Mouse (Mus musculus) urinary bladder, postnatal 25 days (tissue): ENCODE measurements at regions not wholly inside any gene's neighbourhood (a gene's known extent, or its start where the extent isn't known, plus 50 kb on each side); places are given as distances from the start of the nearest gene placed in this dataset.

Experiments
- DNase-seq: peaks from one replicate; pipeline ENCODE4 v3.0.0; 2022; ENCODE audit warnings: low spot score

DNA sequence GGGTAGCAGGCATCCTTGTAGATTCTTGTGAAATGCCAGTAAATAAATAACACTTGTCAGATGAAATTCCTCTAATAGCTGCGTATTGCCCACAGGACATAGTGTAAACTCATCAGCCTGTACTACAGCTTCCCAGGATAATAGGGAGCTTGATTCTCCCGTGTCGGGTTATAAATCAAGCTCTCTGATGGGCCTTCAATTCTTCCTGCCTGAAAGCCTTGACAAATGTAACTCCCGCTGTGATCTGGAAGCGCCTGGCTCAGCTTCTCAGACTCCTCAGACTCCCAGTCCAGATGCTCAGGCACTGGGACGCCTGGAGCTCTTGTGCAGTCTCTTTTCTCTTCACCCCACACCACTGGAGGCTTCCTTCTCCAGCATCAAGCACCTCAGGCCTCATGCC, 151.3 kb downstream of the Fam76b start:
- DNase-seq: no peak

DNA sequence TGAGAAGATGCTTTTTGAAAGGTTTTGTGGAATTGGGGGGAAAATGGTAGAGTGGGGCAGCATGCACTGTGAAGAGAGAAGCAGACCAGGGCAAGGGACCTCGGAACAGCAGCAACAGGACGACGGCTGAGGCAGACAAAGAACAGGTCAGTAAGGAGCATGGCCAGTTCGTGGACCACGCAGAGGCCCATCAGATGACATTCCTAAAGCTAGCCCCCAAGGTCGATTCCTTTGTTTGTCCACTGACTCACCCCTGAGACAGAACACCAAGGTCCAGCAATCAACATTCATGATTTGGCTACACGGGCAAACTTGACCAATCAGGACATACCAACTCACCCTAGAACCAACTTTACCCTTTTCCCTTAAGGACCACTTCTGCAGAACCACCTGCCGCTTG, 160.0 kb downstream of the Fam76b start:
- no peak for DNase-seq

DNA sequence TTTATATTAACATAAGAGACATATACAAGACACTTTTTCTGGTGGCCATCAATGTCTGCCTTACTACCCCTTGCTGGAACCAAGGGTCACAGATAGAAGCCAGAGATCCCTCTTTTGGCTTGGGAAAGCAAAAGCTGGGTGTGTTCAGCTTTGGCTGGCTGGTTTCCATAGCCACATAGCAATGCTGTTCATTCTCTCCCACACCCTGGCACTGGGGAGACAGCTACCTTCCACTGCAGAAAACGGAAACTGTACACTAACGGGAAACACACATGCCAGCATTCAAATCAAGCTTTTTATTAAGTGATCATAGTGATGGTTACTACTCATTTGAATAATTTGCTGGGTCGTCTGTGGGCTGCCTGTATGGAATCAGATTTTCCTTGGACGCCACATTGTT, 161.4 kb downstream of the Fam76b start:
- DNase-seq: no peak

DNA sequence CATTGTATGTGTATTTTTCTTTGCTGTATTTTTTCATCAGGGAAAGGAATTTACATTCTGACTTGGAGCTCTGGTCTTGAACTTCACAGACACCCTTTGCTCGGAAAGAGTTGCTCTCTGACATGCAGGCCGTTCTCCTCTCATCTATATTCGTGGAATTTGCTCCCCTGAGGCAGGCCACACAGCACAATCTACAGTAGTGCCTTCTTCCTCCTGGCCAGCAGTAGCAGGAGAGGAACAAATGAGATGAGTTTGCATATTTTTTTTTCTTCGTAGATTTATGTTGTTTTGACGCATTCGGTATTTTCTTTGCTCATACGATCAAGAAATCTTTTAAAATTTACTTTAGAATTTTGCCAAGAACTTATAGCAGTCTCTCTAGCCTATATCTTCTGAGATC, 163.4 kb downstream of the Fam76b start:
- DNase-seq: no peak

DNA sequence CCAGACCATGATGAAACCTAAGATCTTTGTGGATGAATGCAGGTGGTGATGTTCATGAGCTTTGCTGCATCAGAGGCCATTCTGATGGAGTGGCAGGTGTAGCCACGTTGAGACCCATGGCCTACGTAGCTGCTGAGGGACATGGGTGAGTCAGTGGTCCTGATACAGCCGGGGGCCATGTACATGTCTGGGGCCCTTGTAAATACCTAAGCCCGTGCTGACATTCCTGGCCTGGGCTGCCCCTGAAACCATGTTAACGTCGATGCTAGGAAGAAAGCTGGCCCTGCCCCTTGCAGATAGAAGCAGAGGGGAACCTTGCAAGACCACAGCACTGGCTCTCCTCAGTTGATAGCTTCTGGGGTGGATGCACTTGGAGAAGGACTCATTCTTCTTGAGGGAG, 165.2 kb downstream of the Fam76b start:
- DNase-seq: no peak

DNA sequence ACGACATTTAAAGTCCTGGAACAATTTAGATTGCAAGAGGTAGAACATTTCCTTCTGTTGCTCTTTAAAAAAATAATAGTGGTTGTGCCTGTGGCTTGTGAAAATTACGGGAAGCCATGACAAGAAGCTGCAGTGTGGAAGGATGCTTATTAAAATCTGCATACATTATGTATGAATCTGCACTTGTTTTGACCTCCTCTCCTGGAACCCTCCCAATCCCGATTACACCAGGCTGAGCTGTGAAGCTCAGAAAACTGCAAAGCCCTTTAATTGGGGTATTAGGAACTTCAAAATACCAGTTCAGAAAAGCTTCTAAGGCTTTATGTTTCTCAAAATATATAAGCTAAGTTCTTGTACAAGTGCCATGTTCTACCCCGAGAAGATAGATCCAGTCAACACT, 171.8 kb downstream of the Fam76b start:
- no peak for DNase-seq

DNA sequence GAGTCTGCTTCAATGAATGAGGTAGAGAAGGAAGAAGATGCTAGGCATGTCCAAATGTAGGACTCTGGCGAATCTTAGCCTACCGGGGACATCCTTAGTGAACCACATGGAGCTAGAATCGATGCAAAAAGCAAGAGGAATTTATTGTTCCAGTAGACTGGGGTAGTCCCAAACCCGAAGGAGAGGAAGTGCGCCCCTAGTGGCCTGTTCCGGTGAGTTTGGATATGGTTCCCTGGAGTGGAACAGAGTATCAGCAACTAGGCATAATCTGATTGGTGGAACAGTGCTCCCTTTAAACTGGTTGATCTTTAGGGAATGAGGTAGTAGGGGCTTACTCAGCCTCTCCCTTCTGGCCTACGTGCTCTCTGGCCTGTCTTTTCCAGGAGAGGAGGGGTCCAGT, 174.0 kb downstream of the Fam76b start:
- DNase-seq: no peak

DNA sequence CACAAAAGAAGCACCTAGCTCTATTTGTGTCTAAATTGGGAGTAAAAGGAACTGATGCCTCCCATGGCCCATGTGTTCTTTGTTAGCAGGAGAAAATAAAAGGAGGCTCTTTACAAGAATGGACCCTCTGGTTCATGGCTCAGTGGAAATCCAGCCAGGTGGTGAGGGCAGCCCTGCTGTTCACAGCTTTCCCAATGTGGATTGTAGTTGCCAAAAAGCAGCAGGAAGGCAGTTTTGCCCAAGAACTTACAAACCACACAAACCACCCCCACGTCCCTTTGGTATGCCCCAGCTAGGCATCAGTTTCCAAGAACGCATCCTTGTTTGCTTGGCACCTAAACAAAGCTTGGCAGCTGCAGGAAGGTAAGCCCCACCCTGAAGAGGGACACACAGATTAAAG, 174.7 kb downstream of the Fam76b start:
- no peak for DNase-seq

DNA sequence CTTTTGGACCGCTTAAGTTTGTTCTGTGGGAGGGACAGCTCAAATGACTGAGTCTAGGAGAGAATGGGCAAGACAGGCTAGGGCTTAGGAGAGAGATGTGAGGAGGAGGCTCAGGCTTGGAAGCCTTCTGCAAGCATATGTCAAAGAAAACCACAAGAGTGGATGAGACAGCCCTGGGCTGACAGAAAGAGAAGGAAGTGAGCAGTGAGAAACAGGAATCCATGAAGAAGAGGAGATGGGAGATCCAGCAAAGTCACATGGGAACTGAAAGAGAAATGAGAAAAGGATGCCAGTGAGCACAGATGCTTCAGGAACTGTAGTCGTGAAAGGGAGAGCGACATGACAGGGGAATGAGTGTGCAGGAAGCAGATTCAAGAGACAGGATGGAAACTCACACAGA, 175.6 kb downstream of the Fam76b start:
- DNase-seq: no peak

DNA sequence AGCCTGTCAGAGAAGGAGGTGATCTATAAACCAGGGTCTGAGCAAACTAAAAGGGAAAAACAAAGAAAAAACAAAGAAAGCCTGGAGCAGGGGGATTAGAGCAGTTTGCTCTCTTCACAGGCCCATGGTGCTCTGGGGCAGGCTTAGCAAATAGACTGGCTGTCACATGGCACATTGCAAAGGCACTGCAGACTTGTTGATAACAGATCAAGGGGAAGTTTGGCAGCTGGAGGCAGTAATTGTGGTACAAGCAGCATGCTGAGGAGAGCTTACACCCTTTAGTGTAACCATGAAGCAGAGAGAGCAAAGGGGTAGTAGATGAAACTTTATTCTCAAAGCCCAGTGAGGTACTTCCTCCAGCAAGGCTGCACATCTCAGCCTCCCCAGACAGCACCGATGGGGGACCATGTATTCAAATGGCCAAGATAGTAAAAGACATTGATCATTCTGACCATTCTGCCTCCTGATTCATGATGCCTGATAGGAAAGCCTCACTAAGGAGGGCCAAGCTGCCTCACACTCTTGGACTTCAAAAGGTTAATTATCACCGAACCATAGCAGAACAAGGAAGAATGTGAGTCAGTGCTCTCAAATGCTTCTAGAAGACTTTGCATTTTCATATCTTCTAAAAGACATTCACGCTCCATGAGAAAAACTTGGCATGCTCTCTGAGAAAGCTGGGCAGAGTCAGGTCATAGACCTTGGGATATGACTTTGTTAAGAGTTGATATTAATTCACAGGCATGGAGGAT, 178.9 kb downstream of the Fam76b start:
- no peak for DNase-seq

DNA sequence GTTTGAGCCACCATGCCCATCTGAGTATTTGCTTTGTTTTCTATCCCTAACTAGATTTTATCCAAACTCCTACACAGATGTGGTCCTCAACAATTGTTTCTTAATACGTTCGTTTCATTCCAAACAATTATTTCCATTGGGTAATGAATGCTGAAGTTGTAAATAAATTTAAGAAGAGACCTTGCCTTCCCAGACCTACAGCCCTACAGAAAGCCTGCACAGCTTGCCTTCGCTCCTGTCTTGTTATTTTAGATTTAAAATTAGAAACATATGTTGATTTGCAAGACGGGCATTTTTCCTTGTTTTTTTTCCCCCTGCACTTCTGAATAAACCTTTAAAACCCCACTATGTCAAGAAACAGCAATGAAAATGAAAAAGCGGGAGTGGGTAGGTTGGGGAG, 181.9 kb downstream of the Fam76b start:
- DNase-seq: no peak

DNA sequence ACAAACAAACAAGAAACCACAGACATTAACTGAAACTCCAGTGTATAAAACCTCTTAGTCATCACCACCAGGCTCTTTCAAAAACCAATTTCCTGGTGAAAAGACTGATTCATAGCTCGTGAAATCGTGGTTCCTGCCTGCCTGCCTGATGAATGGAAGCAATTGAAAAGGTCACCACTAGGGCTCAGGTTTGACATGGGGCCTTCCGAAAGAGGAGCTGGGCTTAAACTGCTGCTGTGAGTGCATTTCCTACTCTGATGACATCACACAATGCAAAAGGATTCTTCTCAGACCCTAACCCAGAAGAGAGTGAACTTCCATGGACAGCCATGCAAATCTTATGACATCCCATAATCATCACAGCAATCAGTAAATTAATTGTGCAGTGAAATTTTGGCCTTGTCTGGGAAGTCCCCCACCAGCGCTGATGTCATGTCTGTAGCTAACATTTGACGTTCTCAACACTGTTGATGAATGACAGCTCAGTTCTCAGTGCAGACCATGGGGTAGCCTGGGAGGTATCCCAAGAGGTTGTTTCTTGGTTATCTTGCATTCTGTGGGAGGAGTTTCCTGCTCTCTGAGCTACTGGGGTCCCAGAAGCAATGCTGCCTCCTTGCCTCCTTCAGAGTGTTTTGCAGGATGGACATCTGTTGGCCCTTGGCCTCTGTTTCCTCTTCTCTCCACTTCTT, 182.9 kb downstream of the Fam76b start:
- DNase-seq: no peak

DNA sequence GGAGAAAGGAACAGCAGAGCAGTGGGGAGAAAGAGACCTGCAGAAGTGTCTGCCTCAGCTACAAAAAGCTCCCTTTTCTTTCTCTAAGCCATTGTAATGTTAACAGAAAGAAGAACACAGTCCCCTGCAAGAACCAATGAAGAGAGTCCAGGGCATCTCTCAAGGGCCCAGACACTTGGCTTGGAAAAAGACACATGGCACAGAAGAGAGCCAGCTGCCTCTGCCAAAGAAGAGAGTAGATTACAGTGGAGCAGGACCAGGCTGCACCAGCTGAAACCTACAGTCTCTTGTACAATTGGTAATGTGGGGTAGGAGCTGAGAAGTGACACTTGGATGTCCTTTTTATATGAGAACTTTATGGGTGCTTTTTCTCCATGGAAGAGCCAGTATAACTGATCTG, 196.7 kb downstream of the Fam76b start:
- no peak for DNase-seq

DNA sequence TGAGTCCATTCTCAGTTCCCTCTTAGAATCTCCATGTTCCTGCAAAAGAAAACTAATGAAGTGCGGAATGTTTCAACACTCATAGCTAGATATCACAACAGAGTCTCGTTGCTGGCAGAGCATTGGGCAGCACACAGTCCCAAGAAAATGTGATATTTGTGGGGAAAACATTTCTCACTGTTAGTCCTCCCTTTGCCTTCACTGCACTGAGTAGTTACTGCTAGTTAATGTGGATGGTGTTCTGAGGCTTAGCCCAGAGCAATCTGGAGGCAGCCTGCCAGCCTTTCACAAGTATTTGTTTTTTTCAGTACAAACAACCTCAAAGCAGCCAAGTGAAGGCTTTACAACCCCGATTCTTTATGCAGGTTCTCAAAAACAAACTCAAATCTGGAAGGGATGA, 197.2 kb downstream of the Fam76b start:
- DNase-seq: no peak

DNA sequence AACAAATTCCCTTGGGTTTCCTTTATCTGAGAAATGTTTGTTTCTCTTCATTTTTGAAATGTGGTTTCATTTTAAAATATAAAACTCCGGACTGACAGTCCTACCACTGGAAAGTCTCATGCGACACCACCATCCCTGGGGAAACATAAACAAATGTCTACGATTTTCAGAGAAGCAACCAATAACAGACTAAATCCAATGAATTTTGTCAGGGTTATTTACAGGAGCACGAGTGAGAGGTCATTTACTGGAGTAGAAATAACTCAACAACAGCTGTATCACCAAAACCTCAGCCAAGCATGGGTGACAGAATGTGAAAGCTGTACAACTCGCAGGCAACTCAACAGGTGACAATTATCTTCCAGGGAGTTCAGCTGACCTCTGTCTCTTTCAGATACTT, 200.5 kb downstream of the Fam76b start:
- no peak for DNase-seq

DNA sequence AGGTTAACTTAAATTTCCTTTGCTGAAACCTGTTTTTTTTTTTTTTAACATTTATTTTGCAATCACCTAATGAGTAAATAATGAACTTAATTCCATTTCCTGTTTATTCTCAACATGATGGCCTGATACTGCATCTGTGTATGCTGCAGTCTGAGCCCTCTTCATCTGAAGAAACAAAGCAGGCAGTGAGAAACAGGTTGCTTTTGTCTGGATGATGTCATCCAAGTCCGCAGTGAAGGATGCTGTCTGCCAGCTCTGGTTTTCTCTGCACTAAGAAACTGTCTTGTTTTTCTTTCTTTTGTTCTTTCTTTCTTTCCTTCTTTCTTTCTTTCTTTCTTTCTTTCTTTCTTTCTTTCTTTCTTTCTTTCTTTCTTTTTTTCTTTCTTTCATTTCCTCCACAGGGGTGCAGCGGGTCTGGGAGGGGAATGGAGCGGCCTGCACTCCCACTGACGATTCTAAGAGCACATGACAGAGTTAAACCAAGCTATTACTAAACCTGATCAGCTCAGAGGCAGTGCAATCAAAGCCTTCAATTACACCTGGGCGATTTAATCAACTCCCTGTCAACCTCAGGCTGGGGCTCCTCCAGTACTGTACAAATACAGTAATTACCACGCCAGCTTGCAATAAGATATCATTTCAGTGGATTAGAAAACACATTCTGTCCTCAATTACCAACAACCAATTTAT, 204.0 kb downstream of the Fam76b start:
- DNase-seq: no peak

DNA sequence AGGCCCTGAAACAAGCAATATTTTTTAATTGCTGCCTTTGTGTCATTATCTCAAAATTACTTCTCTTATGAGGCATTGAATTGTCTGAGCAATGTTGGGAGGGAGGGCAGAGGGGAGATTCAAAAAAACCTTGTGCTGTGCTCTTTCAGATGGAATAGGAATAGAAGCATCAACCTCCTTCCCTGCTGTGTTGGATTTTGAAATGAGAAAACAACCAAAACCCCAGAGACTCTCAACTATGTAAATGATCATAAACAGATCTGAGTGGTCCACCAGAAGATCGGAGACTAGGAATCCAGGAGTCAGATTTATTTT, 204.5 kb downstream of the Fam76b start:
- no peak for DNase-seq

DNA sequence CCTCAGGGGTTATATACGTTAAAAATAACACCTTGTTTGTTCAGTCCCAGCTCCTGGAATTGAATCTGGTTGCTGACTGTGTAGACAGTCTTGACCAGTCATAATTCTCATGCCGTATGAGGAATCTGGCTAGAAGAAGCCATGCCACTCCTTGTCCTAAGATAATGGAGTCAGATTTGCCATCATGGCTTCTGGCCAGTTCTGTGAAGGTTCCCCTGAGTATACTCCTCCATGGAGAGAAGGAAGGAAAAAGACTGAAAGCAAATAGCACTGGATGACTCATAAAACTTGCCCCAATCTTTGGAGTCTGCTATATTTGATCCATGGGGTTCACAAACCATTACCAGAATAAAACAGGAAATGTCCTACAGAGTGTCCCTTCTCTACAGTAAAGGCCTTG, 208.0 kb downstream of the Fam76b start:
- no peak for DNase-seq

DNA sequence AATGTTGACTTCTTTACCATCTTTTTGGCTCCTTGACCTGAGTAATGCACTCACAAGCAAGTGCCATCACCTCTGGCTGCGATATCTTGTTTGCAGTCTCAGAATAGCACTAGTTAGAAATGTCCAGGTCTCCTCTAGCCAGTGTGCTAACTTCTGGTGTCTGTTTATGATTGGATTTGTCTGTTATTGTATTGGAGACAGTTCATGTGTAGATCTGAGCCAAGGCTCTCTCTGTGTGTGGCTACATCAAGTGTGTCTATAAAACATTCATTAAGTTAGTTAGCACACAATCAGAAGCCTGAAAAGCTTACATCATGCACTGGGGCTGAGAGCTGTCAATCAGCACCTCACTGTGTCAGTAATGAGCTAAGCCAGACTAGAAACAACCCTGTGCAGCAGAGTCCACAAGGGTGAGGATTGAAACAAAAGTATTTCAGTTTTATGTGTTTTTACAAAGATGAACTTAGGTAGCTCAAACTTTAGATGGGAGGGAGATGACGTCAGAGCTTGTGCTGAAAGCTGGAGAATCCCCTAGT, 214.5 kb downstream of the Fam76b start:
- no peak for DNase-seq

DNA sequence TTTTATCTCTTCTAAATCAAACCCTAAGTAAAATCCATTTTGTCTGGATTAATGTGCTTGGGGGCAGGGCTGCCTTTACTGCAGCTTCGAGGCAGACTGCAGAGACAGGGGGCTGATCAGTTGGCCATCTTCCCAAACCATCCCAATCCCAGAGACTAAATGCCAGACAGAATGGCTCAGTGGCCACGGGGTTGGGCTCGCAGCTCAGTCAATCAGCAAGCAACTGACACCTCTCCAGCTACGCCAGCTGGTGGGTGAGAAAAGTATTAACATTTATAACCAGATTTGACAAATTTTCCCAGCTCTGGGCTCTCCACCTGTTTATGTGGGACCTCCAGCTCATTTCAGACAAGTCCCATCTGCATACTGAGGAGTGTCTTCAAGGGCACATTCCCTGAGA, 220.7 kb downstream of the Fam76b start:
- no peak for DNase-seq

DNA sequence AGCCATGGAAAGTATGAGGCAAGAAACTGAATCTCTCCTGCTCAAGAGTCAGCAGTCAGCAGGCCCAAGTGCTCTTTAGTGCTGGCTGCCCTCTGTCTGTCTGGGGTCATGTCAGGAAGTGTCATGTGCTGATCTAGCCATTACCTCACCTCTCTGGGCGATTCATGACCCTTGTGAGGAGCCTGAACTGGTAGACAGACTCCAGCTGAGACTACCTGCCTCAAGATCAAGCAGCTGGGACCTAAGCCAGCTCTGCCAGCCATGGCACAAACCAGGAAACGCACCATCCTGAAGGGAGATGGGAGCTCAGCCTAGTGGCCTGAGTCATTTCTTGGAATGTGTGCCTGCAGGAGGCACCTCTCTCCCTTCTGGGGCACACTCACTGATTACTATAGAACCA, 221.2 kb upstream of the Sesn3 start:
- DNase-seq: no peak

DNA sequence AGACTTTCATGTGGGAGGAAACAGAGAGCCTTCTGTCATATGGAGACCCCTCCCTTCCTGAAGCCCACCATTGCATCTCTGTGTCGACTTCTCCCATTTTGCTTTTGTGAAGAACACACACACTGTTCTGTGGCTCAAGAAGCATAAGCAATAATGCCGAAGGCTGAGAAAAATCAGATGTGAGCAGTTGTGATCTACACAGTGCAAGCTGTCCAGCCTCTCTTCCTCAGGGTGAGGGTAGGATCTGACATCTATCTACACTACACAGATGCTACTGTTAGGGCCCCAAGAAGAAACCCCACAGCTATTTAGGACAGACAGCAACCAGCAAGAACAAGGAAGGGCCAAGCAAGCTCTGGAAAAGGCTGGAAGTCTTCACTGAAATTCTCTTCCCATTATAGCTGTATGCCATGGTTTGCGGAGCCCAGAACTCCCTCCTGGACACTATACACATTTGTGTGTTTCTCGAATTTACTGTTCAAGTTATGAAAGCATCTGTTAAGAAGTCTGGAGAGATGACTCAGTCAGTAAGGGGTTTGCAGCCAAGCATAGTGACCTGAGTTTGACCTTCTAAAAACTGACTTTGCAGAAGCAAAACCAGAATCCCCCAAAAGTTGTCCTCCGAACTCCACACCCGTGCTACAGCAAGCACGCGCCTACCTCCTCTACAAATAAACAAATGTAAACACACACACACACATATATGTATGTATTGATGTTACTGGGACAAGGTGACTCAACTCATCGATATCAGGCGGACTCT, 218.3 kb upstream of the Sesn3 start:
- DNase-seq: no peak
